Mouse (Mus musculus): ENCODE results near the gene Cysltr1.

The Cysltr1 gene

GRCm38 (mm10) chrX:106603386-106603785 is at the start of gene Cysltr1:
Cysltr1 (minus strand) TSS chrX:106603679.
- in situ Hi-C loops (cut with MboI), result no loop called here

- in situ Hi-C loops (cut with MboI), result no loop called here
These were observed 31.5 kb upstream of the Cysltr1 start for GRCm38 (mm10) chrX:106634799-106635541.

DNA sequence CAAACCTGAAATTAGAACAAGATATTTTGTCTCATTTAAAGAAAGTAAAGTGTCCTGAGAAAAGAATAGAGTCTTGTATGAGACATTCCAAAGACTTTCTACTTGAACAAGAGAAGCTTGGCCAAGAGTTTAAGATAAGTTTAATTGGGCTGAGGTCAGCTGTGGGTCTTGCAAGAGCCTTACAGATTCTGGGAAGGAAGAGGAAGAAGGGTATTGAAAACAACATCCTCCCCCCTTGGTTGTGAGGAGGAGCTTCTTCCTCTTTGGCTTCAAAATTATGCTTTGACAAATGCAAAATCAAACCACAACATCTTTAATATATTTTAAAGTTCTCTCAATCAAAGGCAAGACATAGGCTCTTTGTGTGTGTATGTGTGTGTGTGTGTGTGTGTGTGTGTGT is 30.1 kb upstream of the Cysltr1 start:
- in situ Hi-C loops (cut with MboI), result no loop called here

- in situ Hi-C loops (cut with MboI), result no loop called here
These were observed 25.0 kb upstream of the Cysltr1 start for GRCm38 (mm10) chrX:106628514-106628913.

DNA sequence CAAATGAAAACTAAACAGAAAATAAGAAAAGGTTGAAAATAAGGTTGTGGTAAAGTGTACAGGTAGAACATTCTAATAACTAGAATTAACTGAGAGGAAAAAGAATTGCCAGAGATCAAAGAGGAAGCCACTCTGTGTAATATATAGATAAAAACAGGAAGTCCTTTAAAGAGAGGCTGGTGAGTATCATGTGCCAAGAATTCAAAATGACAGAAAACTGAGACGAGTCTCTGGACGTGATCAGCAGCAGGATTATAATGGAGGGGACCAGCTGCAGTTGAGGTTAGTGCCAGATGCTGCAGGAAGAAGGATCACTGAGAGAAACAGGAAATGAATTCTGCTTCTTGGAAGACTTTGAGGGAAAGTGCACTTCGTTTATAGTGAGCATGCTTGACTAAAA is 20.2 kb upstream of the Cysltr1 start:
- in situ Hi-C loops (cut with MboI), result no loop called here

DNA sequence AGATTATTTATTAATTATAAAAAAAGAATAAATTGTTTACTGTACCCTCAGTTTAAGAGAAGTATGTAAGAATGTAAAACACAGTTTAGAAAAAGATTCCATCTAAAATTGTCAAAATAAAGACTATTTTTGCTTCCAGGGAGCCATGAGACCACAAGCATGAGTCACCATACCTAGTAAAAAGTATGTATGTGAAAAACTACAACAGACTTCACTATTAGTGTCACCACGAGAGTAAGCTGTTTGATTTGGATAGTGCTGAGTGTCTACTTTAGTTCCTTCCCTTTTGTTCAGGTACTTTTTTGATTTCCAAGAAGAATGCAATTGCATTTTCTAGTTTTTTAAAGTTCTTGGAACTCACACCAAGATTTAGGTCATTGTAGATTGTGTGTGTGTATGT is 19.0 kb upstream of the Cysltr1 start:
- in situ Hi-C loops (cut with MboI), result no loop called here

- in situ Hi-C loops (cut with MboI), result no loop called here
These were observed 763 bp downstream of the Cysltr1 start for GRCm38 (mm10) chrX:106602574-106603258.

DNA sequence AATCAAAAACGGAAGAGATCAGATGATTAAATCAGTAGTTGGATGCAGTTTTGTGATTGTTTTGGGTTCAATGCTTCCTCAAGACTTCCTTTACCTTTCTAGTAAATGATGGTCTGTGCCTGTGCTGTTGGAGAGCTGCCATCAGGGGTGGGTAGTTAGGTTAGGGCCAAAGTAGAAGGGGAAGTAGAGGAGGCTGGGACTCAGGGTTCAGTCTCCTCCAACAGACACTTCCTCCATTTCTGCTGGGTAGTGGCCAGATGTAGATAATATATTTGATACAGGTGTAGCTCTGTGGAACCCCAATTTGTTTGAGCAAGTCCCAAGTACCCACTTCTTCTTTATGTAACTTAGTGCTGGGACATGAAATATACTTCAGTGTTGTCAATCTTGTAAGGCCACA is 7.6 kb downstream of the Cysltr1 start:
- in situ Hi-C loops (cut with MboI), result loop anchor here (25.0 kb wide), 1 partner anchor 166 kb away; no protein-coding TSS in a partner anchor

- in situ Hi-C loops (cut with MboI), result loop anchor here (25.0 kb wide), 1 partner anchor 168 kb away; no protein-coding TSS in a partner anchor
These were observed 9.6 kb downstream of the Cysltr1 start for GRCm38 (mm10) chrX:106593914-106594313.

DNA sequence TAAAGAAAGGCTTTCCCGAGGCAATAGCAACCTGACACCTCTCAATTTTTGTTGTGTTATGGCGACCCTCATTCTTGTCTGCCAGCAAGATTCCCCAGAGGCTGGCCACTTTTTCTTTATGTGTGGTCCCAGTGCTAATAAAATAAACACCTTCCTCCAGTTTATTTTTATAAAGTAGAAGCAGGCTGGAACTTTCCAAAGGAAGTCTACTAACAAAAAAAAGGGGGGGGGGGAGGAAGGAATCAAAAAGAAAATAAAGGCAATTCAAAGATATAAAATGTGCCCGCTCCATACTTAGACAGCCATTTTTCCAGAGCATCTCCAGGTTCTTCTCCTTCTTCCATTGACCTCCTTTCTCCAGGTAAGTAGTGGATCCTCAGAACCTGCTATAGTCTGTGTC is 20.6 kb downstream of the Cysltr1 start, which contains the start of gene Gm5127:
Gene Gm5127 (plus strand): TSS at position 301 of the 400 bp plus-strand sequence.
- in situ Hi-C loops (cut with MboI), result loop anchor here (25.0 kb wide), 1 partner anchor 179 kb away; no protein-coding TSS in a partner anchor

DNA sequence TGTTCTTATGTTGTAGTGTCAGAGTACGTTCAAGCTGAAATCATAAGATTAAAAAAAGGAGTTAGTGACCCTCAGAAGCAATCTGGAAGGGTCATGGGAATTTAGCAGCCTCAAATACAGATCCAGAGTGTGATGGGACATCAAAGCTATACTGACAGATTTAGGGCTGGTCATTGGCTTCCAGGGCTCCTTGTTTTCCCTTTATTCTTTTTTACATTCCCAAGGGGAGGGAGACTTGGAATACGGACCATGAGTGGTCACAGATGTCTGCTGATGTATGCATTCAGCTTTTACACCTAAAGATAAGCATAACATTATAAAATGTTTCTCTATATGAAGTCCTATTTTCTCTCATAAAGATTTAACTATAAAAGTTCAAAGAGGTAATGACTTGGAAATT is 21.3 kb downstream of the Cysltr1 start:
- in situ Hi-C loops (cut with MboI), result loop anchor here (25.0 kb wide), 1 partner anchor 180 kb away; no protein-coding TSS in a partner anchor

DNA sequence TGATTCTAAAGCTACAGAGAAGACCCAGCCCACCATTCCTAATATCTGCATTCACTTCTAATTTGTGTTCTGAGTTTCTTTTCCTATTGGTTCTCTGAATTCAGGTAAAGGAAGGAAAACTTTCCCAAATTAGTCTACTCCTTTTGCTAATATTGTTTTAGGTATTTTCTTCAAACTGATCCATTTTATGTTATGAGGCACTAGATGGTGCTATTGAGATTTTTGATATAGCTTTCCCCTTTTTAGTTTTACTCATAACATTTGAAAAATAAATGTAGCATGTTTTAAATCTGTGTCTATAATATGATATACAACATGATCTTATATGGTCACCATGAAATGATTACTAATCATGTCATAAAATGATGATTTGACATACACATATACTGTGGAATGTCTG is 23.1 kb downstream of the Cysltr1 start:
- in situ Hi-C loops (cut with MboI), result loop anchor here (25.0 kb wide), 1 partner anchor 182 kb away; no protein-coding TSS in a partner anchor

DNA sequence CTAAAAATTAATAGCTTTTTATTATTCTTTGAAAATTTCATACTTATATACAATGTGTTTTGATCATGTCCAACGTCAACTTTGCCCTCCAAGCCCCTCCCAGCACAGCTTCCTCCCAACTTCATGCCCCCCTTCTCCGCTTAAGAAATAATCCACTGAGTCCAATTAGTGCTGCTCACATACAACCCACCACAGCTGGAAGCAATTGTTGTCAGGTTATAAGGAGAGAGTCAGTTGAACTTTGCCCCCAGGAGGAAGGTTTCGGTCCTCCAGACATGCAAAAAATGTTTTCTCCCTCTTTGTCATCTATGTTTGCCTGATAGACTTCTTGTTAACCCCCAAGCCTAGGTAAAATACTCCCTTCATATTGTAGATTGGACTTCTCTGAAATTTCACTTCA is 24.5 kb downstream of the Cysltr1 start:
- in situ Hi-C loops (cut with MboI), result loop anchor here (25.0 kb wide), 1 partner anchor 183 kb away; no protein-coding TSS in a partner anchor

- in situ Hi-C loops (cut with MboI), result no loop called here
These were observed 48.0 kb downstream of the Cysltr1 start for GRCm38 (mm10) chrX:106555457-106555856.

DNA sequence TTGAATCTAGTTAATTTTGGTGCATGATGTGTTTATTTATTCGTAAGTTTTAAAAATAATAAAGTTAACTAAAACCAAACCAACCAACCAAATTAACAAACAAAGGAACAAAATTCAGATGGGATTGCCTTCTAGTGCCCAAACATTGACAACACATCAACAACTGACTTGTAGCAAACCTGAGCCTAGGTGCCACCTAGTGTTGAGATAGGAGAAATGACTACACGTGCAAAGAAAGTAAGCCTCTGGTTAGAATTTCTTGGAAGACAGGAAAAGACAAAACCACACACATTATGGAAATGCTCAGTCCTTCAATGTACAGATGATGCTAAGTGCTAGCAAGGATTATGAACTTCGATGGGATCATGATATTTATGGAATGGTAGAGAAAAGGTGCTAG is 67.1 kb downstream of the Cysltr1 start:
- in situ Hi-C loops (cut with MboI), result no loop called here

All from mature B cell (primary cell).